Mouse (Mus musculus) spleen, adult 12 weeks (tissue): ENCODE results near the gene Ntrk2.
"Not testable (repeated sequence)": the region's sequence is repeated elsewhere in the genome, so short reads cannot be mapped to it uniquely, and the experiment has no call there.

Experiments
- DNase-seq: peaks from one replicate; pipeline ENCODE4 v3.0.0; 2022; ENCODE audit warnings: low spot score

Ntrk2 gene

GRCm38 (mm10) chr13:59052188-59052587, 245.8 kb downstream of the Ntrk2 start:
- DNase-seq: no peak

DNA sequence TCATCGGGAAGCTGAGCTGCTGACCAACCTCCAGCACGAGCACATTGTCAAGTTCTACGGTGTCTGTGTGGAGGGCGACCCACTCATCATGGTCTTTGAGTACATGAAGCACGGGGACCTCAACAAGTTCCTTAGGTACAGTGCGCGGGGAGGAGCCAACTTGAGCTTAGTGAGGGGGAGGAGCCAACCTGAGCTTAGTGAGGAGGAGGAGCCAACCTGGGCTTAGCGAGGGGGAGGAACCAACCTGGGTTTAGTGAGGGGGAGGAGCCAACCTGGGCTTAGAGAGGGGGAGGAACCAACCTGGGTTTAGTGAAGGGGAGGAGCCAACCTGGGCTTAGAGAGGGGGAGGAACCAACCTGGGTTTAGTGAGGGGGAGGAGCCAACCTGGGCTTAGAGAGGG, 248.0 kb downstream of the Ntrk2 start:
- DNase-seq: not testable (repeated sequence)

DNA sequence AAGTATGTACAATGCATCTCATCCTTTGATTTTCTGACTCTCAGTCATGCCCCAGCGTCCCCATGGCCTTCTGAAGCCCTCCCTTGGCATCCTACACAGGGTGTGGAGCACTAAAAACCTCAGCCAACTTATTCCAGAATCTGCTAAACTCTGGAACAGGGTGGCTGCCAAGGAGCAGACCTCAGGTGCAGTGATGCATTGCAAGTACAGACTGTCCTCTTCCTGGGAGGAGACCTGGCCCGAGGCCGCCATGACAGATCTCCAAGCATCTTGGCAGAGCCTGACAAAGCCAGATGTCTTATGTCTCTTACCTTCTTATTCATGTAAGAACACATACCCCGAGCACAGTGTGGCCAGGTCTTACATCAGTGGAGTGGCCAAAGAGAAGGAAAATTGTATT, 250.5 kb downstream of the Ntrk2 start:
- DNase-seq: no peak

GRCm38 (mm10) chr13:59057886-59058285, 251.5 kb downstream of the Ntrk2 start:
- DNase-seq: no peak

GRCm38 (mm10) chr13:59059118-59059517, 252.7 kb downstream of the Ntrk2 start:
- DNase-seq: no peak

DNA sequence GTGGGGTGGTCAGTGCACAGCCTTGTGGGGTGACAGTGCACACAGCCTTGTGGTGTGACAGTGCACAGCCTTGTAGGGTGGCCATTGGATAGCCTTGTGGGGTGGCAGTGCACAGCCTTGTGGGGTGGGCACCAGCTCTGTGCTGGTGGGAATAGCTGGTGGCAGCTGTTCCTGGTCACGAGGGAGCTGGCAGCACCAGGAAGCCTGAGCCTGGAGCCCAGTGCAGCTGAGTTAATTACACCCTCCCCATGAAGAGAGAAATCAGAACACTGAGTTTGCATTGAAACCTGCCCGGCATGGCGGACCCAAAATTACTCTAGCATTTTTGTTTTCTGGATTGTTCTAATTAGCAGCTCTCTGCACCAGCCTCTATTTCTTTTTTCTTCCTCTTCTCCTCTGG, 259.3 kb downstream of the Ntrk2 start:
- DNase-seq: no peak

DNA sequence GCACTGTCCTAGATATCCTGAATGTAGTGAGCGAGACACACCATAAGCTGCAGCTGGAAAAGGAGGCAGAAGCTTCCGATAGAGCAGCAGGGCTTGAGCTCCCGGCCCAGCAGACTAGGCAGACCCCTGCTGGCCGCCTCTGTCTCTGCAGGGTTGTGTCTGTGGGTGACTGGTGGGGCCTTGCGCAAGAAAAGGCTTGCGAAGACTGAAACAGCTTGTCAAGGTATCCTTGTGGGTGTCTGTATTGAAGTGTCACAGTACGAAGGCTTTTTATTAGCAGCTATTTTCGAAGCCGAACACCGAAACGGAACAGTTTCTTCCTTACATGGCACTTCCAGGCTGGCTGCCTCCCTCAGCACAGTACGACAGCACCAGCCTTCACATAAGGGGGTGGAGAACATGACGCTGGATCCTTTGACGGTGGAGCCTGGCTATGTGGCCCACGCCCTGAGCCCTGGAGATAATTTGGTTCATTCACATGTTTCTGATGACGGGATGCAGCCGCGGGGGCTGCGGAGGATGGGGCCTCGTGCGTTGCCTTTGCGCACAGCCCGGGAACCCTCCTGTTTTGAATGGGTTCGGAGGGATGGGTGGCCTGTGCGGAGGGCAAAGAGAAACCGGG, 267.4 kb downstream of the Ntrk2 start:
- DNase-seq: no peak

- no peak for DNase-seq
Observed at GRCm38 (mm10) chr13:59076489-59076888, 270.1 kb downstream of the Ntrk2 start.

GRCm38 (mm10) chr13:59079761-59080461, 273.5 kb downstream of the Ntrk2 start:
- no peak for DNase-seq

DNA sequence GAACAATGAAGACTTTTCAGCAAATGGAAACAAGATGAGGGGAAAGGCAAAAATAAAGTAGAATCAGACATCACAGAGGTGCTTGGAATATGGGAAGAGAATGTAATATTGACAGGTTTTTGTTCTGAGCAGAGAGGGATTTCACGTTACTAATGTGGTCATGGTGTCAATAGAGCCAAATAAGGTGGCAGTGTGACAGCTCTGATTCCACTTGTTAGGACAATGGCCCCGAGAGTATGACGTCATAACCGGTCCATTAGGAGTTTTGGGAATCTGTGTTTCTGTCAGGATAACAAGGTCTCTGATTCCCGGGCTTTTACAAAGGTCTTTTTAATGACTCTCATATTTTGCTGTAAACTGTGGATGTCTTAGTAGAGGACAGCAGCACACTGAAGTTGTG, 274.1 kb downstream of the Ntrk2 start:
- no peak for DNase-seq

DNA sequence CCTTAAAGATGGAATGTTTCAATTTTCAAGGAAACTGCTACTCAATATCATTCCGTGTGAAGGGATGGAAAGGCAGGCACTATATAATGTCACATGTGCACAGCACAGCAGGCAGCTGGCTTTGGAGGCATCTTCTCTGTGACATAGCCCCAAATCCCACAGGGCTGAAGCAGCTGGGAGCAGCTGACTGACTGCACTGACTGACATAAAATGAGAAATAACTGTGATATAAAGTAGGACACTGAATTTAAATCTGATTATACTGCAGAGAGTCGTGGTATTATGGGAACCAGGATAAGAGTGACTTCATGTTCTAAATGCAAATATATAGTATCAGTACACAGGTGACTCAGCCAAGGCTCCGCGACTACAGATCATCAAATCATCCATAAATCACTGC, 282.6 kb downstream of the Ntrk2 start:
- no peak for DNase-seq

DNA sequence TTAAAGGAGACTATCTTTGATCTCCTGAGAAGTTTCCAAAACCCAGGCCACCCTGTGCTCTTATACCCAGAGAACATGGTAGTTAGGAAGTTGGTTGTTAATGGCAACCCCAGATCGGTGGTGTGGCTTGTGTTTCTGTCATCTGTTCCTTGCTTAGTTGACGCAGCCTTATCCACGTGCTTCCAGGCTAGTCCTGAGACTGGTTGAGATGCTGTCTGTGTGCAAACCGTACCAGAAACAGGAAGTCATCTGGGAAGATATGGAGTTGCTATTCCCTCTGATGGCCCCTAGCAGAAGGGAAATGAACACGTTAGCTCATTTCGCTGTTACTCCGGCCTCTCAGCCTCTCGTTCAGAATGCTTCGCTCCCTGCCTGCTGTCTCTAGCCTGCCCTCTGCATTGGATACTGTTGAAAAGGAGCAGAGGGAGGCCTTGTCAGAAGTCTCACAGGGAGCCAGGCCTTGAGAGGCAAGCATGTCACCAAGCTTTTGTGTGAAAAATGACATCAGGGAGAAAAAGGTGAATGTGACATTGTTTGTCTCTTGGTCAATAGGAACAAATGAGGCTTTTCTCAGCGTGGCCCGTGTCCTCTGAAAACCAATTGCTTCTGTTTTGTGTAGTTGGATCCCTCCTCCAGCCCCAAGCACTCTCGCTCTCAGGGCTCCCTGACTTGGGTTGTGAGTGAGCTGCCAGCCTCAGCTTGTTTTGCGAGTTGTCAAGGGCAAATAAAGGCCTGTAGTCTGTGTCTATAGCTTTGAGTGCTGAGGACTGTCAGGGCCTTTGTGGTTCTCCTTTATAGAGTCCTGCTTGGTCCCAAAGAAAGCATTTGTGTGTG, 285.0 kb downstream of the Ntrk2 start:
- DNase-seq: no peak

DNA sequence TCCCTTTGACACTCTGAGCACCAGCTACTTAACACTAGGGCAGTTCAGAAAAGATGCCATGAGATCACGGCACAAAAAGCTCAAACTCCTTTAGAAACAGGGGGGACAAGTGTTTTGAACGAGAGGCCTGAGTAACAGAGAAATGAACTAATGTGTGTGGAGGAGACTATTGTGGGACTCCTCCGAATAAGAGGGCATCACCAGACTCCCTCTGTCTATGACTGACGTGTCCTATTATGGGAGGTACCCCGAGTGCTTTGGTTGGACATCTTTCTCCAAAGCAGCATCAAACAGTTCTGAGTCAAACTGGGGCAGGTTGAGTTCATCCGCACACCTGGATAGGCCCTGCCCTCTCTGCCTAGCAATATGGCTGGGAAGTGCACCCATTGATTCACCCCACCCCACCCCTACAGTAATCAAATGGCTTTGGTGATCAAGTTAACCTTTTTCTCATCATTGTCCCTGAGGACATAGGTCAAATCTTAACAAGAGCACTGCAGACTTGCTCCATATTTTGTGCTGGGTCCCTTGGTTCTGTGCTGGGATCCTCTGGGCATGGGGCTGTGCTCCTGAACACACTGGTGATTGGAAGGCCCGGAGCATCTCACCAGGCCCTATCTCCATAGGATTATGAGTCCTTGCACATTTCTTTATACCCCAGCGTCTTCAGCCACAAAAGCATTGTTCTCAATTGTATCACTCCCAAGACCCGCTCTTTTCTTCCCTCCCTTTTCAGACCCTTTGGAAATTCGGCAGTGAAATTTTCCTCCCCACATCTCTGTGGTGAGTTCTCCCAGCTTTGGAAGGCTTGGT, 285.9 kb downstream of the Ntrk2 start:
- DNase-seq: no peak

GRCm38 (mm10) chr13:59092858-59093154, 286.4 kb downstream of the Ntrk2 start:
- DNase-seq: no peak

- DNase-seq: no peak
Observed at GRCm38 (mm10) chr13:59094722-59095121, 288.4 kb downstream of the Ntrk2 start.

DNA sequence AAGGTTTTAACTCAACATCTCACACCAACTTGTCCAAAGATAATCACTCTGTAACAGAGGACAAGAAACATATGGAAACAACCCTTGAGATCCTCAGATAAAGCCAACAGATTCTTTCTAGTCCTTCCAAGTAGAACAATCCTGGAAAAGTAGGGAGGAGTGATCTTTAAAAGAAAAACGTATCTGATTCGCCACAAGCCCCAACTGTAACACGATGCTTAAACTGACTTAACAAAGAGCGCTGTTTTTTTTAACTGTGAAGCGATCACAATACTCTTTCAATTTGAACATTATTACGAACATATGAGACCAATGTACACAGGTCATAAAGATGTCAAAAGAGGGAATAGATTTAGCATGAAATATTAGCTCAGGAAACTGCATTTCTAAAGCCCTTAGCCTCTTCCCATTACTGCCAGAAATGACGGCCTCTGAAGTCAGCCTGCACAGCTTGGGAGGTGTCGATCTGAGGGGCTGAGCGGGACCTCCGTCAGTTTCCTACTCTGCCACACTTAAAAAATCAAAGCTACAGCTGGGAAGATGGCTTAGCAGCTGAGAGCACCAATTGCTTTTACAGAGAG, 289.5 kb downstream of the Ntrk2 start:
- DNase-seq: no peak

DNA sequence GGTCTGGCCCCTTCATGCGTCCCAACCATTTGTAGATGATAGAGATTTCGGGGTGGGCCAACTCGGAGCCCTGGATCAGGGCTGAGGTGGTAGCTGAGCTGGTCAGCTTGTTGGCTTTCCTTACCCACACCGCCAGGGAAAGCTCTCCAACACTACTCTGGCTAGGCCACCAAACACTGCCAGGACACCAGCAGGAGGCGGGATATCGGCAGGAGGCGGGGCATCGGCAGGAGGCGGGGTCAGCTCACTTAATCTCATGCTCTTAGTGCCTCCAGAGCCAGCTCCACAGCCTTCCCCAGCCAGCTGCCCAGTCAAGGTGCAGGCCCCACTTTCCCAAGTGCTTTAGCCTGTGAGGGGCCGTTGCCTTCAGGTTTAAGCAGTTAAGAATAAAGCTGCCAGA, 293.7 kb downstream of the Ntrk2 start:
- no peak for DNase-seq

DNA sequence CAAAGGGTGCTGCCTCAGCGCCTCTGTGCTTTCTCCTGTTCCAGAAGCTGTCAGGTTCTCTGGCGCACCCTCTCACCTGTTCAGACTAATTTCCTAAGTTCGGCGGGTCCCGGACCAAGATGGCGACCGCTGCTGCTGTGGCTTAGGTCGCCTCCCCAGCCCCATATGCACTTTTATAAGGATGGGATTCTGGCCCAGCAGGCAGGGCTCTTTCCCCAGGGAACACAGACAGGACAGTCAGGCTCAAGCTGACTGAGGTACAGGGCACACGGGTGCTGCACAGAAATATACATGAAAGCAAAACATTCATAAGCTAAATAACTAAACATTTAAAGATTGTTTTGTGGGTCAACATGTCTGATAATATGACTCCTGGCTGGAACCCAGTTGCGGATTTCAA, 301.4 kb downstream of the Ntrk2 start:
- DNase-seq: not testable (repeated sequence)

DNA sequence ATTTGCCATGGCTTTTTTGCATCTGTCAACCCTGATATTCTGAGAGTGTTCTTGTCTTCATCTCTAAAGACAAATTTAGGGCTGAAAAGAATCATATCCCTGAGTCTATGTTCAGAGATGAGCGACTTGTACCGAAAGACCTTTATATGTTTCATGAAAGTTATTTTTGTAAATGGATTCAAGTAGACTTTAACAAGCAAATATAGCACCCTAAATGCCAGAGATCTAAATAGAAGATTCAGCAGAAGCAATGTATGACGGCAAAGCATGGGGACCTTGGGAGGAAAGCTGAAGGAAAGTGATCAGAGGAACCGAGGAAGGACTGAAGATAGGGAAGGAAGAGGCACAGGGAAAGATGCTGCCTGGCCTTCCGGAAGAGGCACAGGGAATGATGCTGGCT, 303.7 kb downstream of the Ntrk2 start:
- DNase-seq: no peak

GRCm38 (mm10) chr13:59114684-59115083, 308.3 kb downstream of the Ntrk2 start:
- no peak for DNase-seq

DNA sequence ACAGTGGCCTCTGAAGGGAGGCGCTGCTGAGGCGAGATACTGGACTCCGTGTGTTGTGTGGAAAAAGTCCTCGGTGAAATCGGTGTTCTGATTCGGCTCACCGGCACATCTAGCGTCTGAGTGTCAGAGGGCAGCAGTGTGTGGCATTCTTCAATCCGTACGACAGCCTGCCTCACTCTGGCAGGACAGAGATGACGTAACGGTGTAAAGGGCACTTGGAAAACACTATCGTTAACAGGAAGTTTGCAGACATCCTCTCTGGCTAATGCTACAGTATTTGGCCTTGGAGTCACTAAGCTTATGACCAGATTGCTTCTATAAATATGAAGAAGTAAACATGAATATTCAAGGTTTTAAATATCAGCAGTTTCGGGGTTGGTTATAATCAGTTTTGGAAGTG, 309.2 kb downstream of the Ntrk2 start:
- no peak for DNase-seq

GRCm38 (mm10) chr13:59117233-59117632, 310.9 kb downstream of the Ntrk2 start:
- no peak for DNase-seq
